Mouse (Mus musculus): ENCODE data around the gene Fbxl2. TPM values are rescaled to one million over a fixed set of nuclear protein-coding genes. Genes with fewer than 3 reads are reported as not detected.

The Fbxl2 gene
- polyA plus RNA-seq, 1 experiment from 2014 or later: 2.7 TPM

- WGBS: 87% methylated on average over 9 of the region's 9 CpGs
- no peak overlapping the region for H3K4me2 ChIP-seq (ENCODE audit: low read depth, low read length)
- H3K9me3 ChIP-seq (ENCODE audit: control insufficient read depth, low read length): no peaks in the 10 kb centered on the region
- H3K27ac ChIP-seq (ENCODE audit: low read length): no peak overlapping the region
- no peak overlapping the region for H3K9ac ChIP-seq (ENCODE audit: low read depth, low read length)
- H3K4me3 ChIP-seq (ENCODE audit: low read length): no peak overlapping the region
- H3K4me1 ChIP-seq (ENCODE audit: control insufficient read depth, insufficient read depth, low read length): peaks cover 9% of the 10 kb centered on the region
- H3K36me3 ChIP-seq (ENCODE audit: control insufficient read depth, insufficient read depth, low read length): no peaks in the 10 kb centered on the region
- no peak for ATAC-seq
- H3K27me3 ChIP-seq (replicated peaks; ENCODE audit: control insufficient read depth, insufficient read depth, low read length): no peaks in the 10 kb centered on the region
These were observed 106.7 kb downstream of the Fbxl2 start for GRCm38 (mm10) chr9:113939063-113939850.

GRCm38 (mm10) chr9:113935638-113936037 lies 110.4 kb downstream of the Fbxl2 start:
- WGBS: 75% methylated on average over 5 of the region's 5 CpGs
- no peaks in the 10 kb centered on the region for H3K27me3 ChIP-seq (replicated peaks; ENCODE audit: control insufficient read depth, insufficient read depth, low read length)
- H3K27ac ChIP-seq (ENCODE audit: low read length): no peak overlapping the region
- H3K9me3 ChIP-seq (ENCODE audit: control insufficient read depth, low read length): no peaks in the 10 kb centered on the region
- no peak for ATAC-seq
- peaks cover 19% of the 10 kb centered on the region for H3K4me1 ChIP-seq (ENCODE audit: control insufficient read depth, insufficient read depth, low read length)
- no peaks in the 10 kb centered on the region for H3K36me3 ChIP-seq (ENCODE audit: control insufficient read depth, insufficient read depth, low read length)
- no peak overlapping the region for H3K4me2 ChIP-seq (ENCODE audit: low read depth, low read length)
- H3K9ac ChIP-seq (ENCODE audit: low read depth, low read length): no peak overlapping the region
- H3K4me3 ChIP-seq (ENCODE audit: low read length): no peak overlapping the region

- H3K4me1 ChIP-seq (ENCODE audit: control insufficient read depth, insufficient read depth, low read length): peaks cover 17% of the 10 kb centered on the region
- WGBS: 15% methylated on average over 11 of the region's 11 CpGs
- no peaks in the 10 kb centered on the region for H3K36me3 ChIP-seq (ENCODE audit: control insufficient read depth, insufficient read depth, low read length)
- ATAC-seq: no peak
- H3K4me3 ChIP-seq (ENCODE audit: low read length): peak overlapping the region; percentile 99
- peak overlapping the region; percentile 85 for H3K27ac ChIP-seq (ENCODE audit: low read length)
- no peaks in the 10 kb centered on the region for H3K9me3 ChIP-seq (ENCODE audit: control insufficient read depth, low read length)
- no peaks in the 10 kb centered on the region for H3K27me3 ChIP-seq (replicated peaks; ENCODE audit: control insufficient read depth, insufficient read depth, low read length)
- peak overlapping the region; percentile 61 for H3K4me2 ChIP-seq (ENCODE audit: low read depth, low read length)
- peak overlapping the region; percentile 98 for H3K9ac ChIP-seq (ENCODE audit: low read depth, low read length)
These were observed 113.5 kb downstream of the Fbxl2 start for GRCm38 (mm10) chr9:113932501-113932900.

DNA sequence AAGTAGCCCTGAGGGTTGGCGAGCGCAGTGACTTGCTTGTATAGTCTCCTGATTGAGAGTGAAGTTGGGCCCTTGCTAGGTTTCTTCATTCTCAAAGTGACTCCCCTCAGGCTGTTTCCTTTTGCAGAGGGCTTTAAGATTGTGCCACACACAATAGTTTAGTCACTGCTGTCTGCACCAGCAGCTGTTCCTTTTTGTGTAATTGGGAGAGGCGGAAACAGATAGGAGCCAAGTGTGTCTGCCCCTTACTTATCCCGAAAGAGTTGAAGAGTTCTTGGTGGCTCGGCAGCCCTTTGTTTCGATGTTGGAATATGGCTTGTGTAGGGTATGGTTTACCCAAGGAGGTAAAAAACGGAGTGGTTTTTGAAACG lies 113.9 kb downstream of the Fbxl2 start:
- Histone ChIP-seq H3K9ac (ENCODE audit: low read depth, low read length) (peak overlapping the region; percentile 98), H3K4me2 (ENCODE audit: low read depth, low read length) (peak overlapping the region; percentile 61), H3K4me3 (ENCODE audit: low read length) (peak overlapping the region; percentile 99), H3K36me3 (ENCODE audit: control insufficient read depth, insufficient read depth, low read length) (no peaks in the 10 kb centered on the region), H3K27me3 (replicated peaks; ENCODE audit: control insufficient read depth, insufficient read depth, low read length) (no peaks in the 10 kb centered on the region), H3K9me3 (ENCODE audit: control insufficient read depth, low read length) (no peaks in the 10 kb centered on the region), H3K27ac (ENCODE audit: low read length) (peak overlapping the region; percentile 85), H3K4me1 (ENCODE audit: control insufficient read depth, insufficient read depth, low read length) (peaks cover 17% of the 10 kb centered on the region)
- no peak for ATAC-seq
- 3% methylated on average over 8 of the region's 8 CpGs for WGBS

DNA sequence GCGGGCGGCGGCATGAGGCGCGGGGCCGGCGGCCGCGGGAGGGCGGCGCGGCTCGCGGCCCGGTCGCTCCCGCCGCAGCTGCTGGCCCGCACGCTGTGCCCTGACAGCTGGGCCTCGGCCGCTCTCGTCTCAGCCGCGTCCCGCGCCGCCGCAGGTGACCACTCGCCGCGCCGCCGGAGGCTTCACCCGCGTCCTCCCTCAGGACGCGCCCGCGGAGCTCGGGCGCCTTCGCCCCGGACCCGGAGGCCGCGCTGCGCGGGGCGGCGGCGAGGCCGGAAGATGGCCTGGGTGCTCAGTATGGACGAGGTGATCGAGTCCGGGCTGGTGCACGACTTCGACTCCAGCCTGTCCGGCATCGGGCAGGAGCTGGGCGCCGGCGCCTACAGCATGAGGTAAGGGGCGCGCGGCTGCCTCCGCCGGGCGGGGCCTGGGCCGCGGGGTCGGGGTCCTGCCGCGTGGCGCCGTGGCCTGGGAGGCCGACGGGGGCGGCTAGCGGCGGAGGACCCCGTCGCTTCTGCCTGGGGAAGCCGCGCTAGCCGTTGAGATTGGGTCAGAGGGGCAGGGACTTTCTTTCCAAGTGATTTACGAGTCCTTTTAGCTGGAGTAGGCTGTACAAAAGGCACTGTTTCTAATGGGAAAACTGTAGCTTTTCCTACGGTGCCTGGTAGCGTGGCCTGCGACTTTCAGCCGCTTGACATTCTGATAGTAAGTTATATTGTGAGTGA lies 114.5 kb downstream of the Fbxl2 start:
- peak overlapping the region; percentile 85 for H3K27ac ChIP-seq (ENCODE audit: low read length)
- ATAC-seq: peak; percentile 43
- WGBS: under 1% methylated on average over 46 of the region's 91 CpGs
- peak overlapping the region; percentile 98 for H3K9ac ChIP-seq (ENCODE audit: low read depth, low read length)
- no peaks in the 10 kb centered on the region for H3K27me3 ChIP-seq (replicated peaks; ENCODE audit: control insufficient read depth, insufficient read depth, low read length)
- H3K4me2 ChIP-seq (ENCODE audit: low read depth, low read length): peak overlapping the region; percentile 61
- no peaks in the 10 kb centered on the region for H3K9me3 ChIP-seq (ENCODE audit: control insufficient read depth, low read length)
- H3K4me3 ChIP-seq (ENCODE audit: low read length): peak overlapping the region; percentile 99
- peaks cover 17% of the 10 kb centered on the region for H3K4me1 ChIP-seq (ENCODE audit: control insufficient read depth, insufficient read depth, low read length)
- no peaks in the 10 kb centered on the region for H3K36me3 ChIP-seq (ENCODE audit: control insufficient read depth, insufficient read depth, low read length)

- no peaks in the 10 kb centered on the region for H3K27me3 ChIP-seq (replicated peaks; ENCODE audit: control insufficient read depth, insufficient read depth, low read length)
- under 1% methylated on average over 43 of the region's 86 CpGs for WGBS
- peak within 1 kb of the TSS; percentile 85 for H3K27ac ChIP-seq (ENCODE audit: low read length)
- no peaks in the 10 kb centered on the region for H3K9me3 ChIP-seq (ENCODE audit: control insufficient read depth, low read length)
- peak; percentile 99 for ATAC-seq
- peak within 1 kb of the TSS; percentile 98 for H3K9ac ChIP-seq (ENCODE audit: low read depth, low read length)
- H3K4me3 ChIP-seq (ENCODE audit: low read length): peak within 1 kb of the TSS; percentile 99
- H3K36me3 ChIP-seq (ENCODE audit: control insufficient read depth, insufficient read depth, low read length): no peaks in the 10 kb centered on the region
- peaks cover 15% of the 10 kb centered on the region for H3K4me1 ChIP-seq (ENCODE audit: control insufficient read depth, insufficient read depth, low read length)
- H3K4me2 ChIP-seq (ENCODE audit: low read depth, low read length): peak within 1 kb of the TSS; percentile 62
These were observed 115.2 kb downstream of the Fbxl2 start, which contains the start of gene Ubp1 for GRCm38 (mm10) chr9:113930534-113931374. Gene Ubp1, plus strand, starts transcription at chr9:113930934.

DNA sequence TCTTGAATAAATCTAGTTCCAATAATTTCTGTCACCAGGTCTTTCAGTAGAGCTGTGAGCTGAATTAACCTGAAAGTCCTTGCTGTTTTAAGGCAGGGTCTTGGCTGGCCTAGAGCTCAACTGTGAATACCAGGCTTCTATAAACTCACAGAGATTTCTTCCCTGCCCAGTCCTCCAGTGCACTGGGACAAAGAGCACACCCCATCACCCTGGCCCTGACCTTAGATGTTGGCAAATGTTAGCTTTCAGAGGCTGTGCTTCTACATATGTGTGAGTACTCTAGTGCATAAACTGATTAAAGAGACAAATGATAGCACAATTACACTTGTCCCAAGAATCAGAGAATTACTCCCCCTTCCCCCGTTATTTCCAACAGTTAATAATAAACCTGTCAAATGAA lies 116.3 kb downstream of the Fbxl2 start:
- no peak for ATAC-seq
- Histone ChIP-seq H3K27ac (ENCODE audit: low read length) (no peak overlapping the region), H3K4me2 (ENCODE audit: low read depth, low read length) (no peak overlapping the region), H3K9ac (ENCODE audit: low read depth, low read length) (no peak overlapping the region), H3K27me3 (replicated peaks; ENCODE audit: control insufficient read depth, insufficient read depth, low read length) (no peaks in the 10 kb centered on the region), H3K9me3 (ENCODE audit: control insufficient read depth, low read length) (no peaks in the 10 kb centered on the region), H3K4me1 (ENCODE audit: control insufficient read depth, insufficient read depth, low read length) (peaks cover 10% of the 10 kb centered on the region), H3K4me3 (ENCODE audit: low read length) (no peak overlapping the region), H3K36me3 (ENCODE audit: control insufficient read depth, insufficient read depth, low read length) (no peaks in the 10 kb centered on the region)
- WGBS: 72% methylated on average over 1 of the region's 1 CpGs

DNA sequence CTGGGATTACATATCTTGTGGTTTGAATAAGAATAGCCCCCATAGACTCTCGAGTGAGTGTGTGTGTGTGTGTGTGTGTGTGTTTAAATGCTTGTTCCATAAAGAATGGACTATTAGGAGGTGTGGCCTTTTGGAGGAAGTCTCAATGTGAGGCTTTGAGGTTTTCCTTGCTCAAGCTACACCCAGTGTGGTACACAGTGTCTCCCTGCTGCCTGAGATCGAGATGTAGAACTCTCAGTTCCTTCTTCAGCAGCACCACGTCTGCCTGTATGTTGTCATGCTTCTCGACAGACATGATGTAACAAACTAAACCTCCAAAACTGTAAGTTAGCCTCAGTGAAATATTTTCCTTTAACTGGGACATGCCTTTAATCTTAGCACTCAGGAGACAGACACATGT lies 117.4 kb downstream of the Fbxl2 start:
- ATAC-seq: no peak
- no peak overlapping the region for H3K4me2 ChIP-seq (ENCODE audit: low read depth, low read length)
- 80% methylated on average over 4 of the region's 4 CpGs for WGBS

GRCm38 (mm10) chr9:113924883-113925282 lies 121.1 kb downstream of the Fbxl2 start:
- ATAC-seq: no peak
- 86% methylated on average over 5 of the region's 5 CpGs for WGBS
- Histone ChIP-seq H3K27ac (ENCODE audit: low read length) (no peak overlapping the region), H3K9me3 (ENCODE audit: control insufficient read depth, low read length) (no peaks in the 10 kb centered on the region), H3K36me3 (ENCODE audit: control insufficient read depth, insufficient read depth, low read length) (peaks cover 3% of the 10 kb centered on the region; the same call in 1 of the 2 replicates), H3K4me2 (ENCODE audit: low read depth, low read length) (no peak overlapping the region), H3K9ac (ENCODE audit: low read depth, low read length) (no peak overlapping the region), H3K4me3 (ENCODE audit: low read length) (no peak overlapping the region), H3K27me3 (replicated peaks; ENCODE audit: control insufficient read depth, insufficient read depth, low read length) (no peaks in the 10 kb centered on the region), H3K4me1 (ENCODE audit: control insufficient read depth, insufficient read depth, low read length) (no peaks in the 10 kb centered on the region)

More for the DNA sequence above, 117.4 kb downstream of the Fbxl2 start:
- H3K9me3 ChIP-seq (ENCODE audit: control insufficient read depth, low read length): no peaks in the 10 kb centered on the region
- H3K4me1 ChIP-seq (ENCODE audit: control insufficient read depth, insufficient read depth, low read length): peaks cover 8% of the 10 kb centered on the region
- no peak overlapping the region for H3K9ac ChIP-seq (ENCODE audit: low read depth, low read length)
- H3K36me3 ChIP-seq (ENCODE audit: control insufficient read depth, insufficient read depth, low read length): no peaks in the 10 kb centered on the region
- no peak overlapping the region for H3K4me3 ChIP-seq (ENCODE audit: low read length)
- no peak overlapping the region for H3K27ac ChIP-seq (ENCODE audit: low read length)
- H3K27me3 ChIP-seq (replicated peaks; ENCODE audit: control insufficient read depth, insufficient read depth, low read length): no peaks in the 10 kb centered on the region
